Mouse (Mus musculus) left cerebral cortex, postnatal 14 days (tissue): ENCODE results near the gene Mn1. TPM values are rescaled to one million over a fixed set of nuclear protein-coding genes. Genes with fewer than 3 reads are reported as not detected.

ENCODE experiments used
- total RNA-seq, 2 experiments: library from RNA; stranded (reverse); gene quantifications; 2 replicates each; pipeline ENCODE4 v1.2.3; 2021

The Mn1 gene
- total RNA-seq, 2 experiments from 2014 or later, result 62.1 to 66.1 TPM

Other genes with a start within 250 kb of the Mn1 start
- gene Pitpnb, start 86.6 kb upstream of the Mn1 start, total RNA-seq, result 10 to 100 TPM; 71.3 to 71.8 TPM